In genomic region chr2:75149562-75149961, GRCm38 (mm10) we compare ENCODE assay signal across 11 mouse cellular contexts.
DNase-seq lines count a peak whose midpoint lies in the region; ATAC-seq and TF ChIP-seq lines count a peak whose summit lies in the region.
"Had no signal": no experiment of that assay in that cellular context is flagged by ENCODE, and none has a peak within 500 bp of the region (broad histone marks: within the 10 kb centered on the region; RNA-seq: fewer than 3 reads in every experiment).

No protein-coding gene starts in this region.

- H3K27ac ChIP-seq in heart, embryonic 14.5 days (replicated peaks in 1 of 2; ENCODE audit: control insufficient read depth in 1 of 2, insufficient read depth in 1 of 2, low read depth in 2 of 2, low read length in 2 of 2) = no peak overlapping the region
- H3K27ac ChIP-seq in hindbrain, embryonic 16.5 days (ENCODE audit: low read depth, low read length) = no peak overlapping the region
- H3K27ac ChIP-seq in lung, postnatal 0 days (ENCODE audit: low read length) = no peak overlapping the region

- no peaks in the 10 kb centered on the region for H3K9me3 ChIP-seq in heart, embryonic 14.5 days (ENCODE audit: control insufficient read depth, low read length)
- no peaks in the 10 kb centered on the region for H3K9me3 ChIP-seq in hindbrain, embryonic 16.5 days (ENCODE audit: control insufficient read depth, low read length)
- H3K9me3 ChIP-seq in lung, postnatal 0 days (ENCODE audit: low read length) = no peaks in the 10 kb centered on the region

- H3K27me3 ChIP-seq in heart, embryonic 14.5 days (ENCODE audit: control insufficient read depth, insufficient read depth, low read length) = peaks cover 13% of the 10 kb centered on the region; the same call in 1 of the 2 replicates
- no peaks in the 10 kb centered on the region for H3K27me3 ChIP-seq in hindbrain, embryonic 16.5 days (replicated peaks; ENCODE audit: control insufficient read depth, insufficient read depth, low read length)
- no peaks in the 10 kb centered on the region for H3K27me3 ChIP-seq in lung, postnatal 0 days (replicated peaks; ENCODE audit: insufficient read depth, low read length)

- no peaks in the 10 kb centered on the region for H3K36me3 ChIP-seq in heart, embryonic 14.5 days (ENCODE audit: control insufficient read depth, insufficient read depth, low read length)
- no peaks in the 10 kb centered on the region for H3K36me3 ChIP-seq in hindbrain, embryonic 16.5 days (ENCODE audit: control insufficient read depth, insufficient read depth, low read length)
- H3K36me3 ChIP-seq in lung, postnatal 0 days (ENCODE audit: insufficient read depth, low read length) = no peaks in the 10 kb centered on the region

- intact Hi-C loops in heart, postnatal 36 days (cut with DNase I) = no loop called here

- H3K4me3 ChIP-seq in heart, embryonic 14.5 days (ENCODE audit: control insufficient read depth in 1 of 2, insufficient read depth in 1 of 2, low read depth in 1 of 2, low read length in 2 of 2) = 0 out of 4 replicates have a peak overlapping the region, but pooled peaks of 1 of the 2 experiments have one; percentile 13
- no peak overlapping the region for H3K4me3 ChIP-seq in hindbrain, embryonic 16.5 days (ENCODE audit: low read length)
- no peak overlapping the region for H3K4me3 ChIP-seq in lung, postnatal 0 days (ENCODE audit: low read depth, low read length)
- H3K4me3 ChIP-seq: myocyte had no signal

- no peak for DNase-seq in heart, postnatal 36 days
- peak; percentile 20 for DNase-seq in CD4-positive helper T cell, adult 2 months (ENCODE audit: low read depth, low spot score)
- DNase-seq in lung, postnatal 0 days (ENCODE audit: low spot score) = peak; percentile 75
- no peak for DNase-seq in B cell, adult 2 months
- no peak for DNase-seq in left cerebral cortex, adult 9 months (ENCODE audit: low spot score in 2 of 2)
- DNase-seq: kidney, adult 9 months; right cerebral cortex, postnatal 25 days had no signal

- 46% methylated on average over 12 of the region's 12 CpGs for WGBS in heart, embryonic 14.5 days
- 70% methylated on average over 12 of the region's 12 CpGs for WGBS in hindbrain, embryonic 16.5 days
- 7% methylated on average over 12 of the region's 12 CpGs for WGBS in lung, postnatal 0 days

- ATAC-seq in heart, embryonic 14.5 days (ENCODE audit: insufficient number of reproducible peaks, insufficient read depth, low FRiP score, low read depth) = no peak
- ATAC-seq in hindbrain, embryonic 16.5 days = no peak
- peak; percentile 76 for ATAC-seq in lung, postnatal 0 days
- ATAC-seq in inflammation-experienced regulatory T-cells, adult 6 months = no peak

- no peaks in the 10 kb centered on the region; a peak in 1 of 4 replicates for H3K4me1 ChIP-seq in heart, embryonic 14.5 days (ENCODE audit: control insufficient read depth in 2 of 2, insufficient read depth in 2 of 2, low read length in 2 of 2)
- H3K4me1 ChIP-seq in hindbrain, embryonic 16.5 days (ENCODE audit: control insufficient read depth, insufficient read depth, low read depth, low read length) = no peaks in the 10 kb centered on the region
- peaks cover 3% of the 10 kb centered on the region; the same call in 1 of the 2 replicates for H3K4me1 ChIP-seq in lung, postnatal 0 days (ENCODE audit: insufficient read depth, low read depth, low read length)

- peak overlapping the region; percentile 42 for H3K4me2 ChIP-seq in heart, embryonic 14.5 days (ENCODE audit: low read length)
- peak overlapping the region; percentile 20; the same call in 1 of the 2 replicates for H3K4me2 ChIP-seq in hindbrain, embryonic 16.5 days (ENCODE audit: low read length)
- H3K4me2 ChIP-seq in lung, postnatal 0 days (replicated peaks; ENCODE audit: low read depth, low read length) = peak overlapping the region; percentile 31; the same call in 1 of the 2 replicates

- H3K9ac ChIP-seq in heart, embryonic 14.5 days (ENCODE audit: low read length) = no peak overlapping the region
- no peak overlapping the region for H3K9ac ChIP-seq in hindbrain, embryonic 16.5 days (ENCODE audit: low read depth, low read length)
- no peak overlapping the region for H3K9ac ChIP-seq in lung, postnatal 0 days (replicated peaks; ENCODE audit: low read depth)

- TF ChIP-seq EP300 in lung, postnatal 0 days (IDR thresholded peaks at IDR 0.05) = peak; percentile 85

- TF ChIP-seq CTCF in lung, postnatal 0 days (IDR thresholded peaks at IDR 0.05) = no peak

Comparison
In these comparisons a context has a peak if more than half of its experiments do, and no peak if none do; other contexts are left out.
1. DNase-seq: peak in CD4-positive helper T cell, adult 2 months (single experiment) and lung, postnatal 0 days (single experiment); none in heart, postnatal 36 days (0 of 2), B cell, adult 2 months (0 of 2) and left cerebral cortex, adult 9 months (0 of 2).
2. Peak in every context shown above with its lines, with median percentiles within 50 percentile points of each other: H3K4me2 ChIP-seq.